Mouse (Mus musculus) mouse trophoblast stem cell (cell line): ENCODE measurements at regions not wholly inside any gene's neighbourhood (a gene's known extent, or its start where the extent isn't known, plus 50 kb on each side); places are given as distances from the start of the nearest gene placed in this dataset.

Experiments used
- in situ Hi-C, 2 experiments: fragments of 300-500 bp; cut with MseI, MboI; formaldehyde crosslinking; loops; 2 replicates in 1 of 2; 3 replicates in 1 of 2; pipeline ENCODE4 v1.15.1; 2025

GRCm38 (mm10) chr9:87649015-87649978 lies 81.8 kb downstream of the Tbx18 start:
- in situ Hi-C loops = no loop called here

- in situ Hi-C loops = no loop called here
Observed at GRCm38 (mm10) chr9:87648317-87648716, 82.7 kb downstream of the Tbx18 start.

DNA sequence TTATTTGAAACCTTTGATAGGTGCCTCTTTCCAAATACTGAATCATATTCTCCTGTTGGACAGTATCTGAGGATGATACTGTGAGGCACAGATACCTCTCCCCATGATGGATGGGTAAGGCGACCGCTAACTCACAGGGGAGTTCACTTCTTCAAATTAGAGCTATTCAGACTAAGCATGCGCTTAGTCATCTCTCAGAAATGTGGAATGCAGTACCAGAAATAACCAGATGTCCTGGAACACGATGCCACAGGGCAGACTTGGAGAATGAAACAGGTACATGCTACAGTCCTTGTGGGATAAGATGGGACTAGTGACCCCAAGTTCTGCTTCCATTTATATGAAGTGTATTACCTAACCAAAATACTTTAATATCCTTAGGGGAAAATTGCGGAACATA lies 86.0 kb downstream of the Tbx18 start:
- in situ Hi-C loops = no loop called here

DNA sequence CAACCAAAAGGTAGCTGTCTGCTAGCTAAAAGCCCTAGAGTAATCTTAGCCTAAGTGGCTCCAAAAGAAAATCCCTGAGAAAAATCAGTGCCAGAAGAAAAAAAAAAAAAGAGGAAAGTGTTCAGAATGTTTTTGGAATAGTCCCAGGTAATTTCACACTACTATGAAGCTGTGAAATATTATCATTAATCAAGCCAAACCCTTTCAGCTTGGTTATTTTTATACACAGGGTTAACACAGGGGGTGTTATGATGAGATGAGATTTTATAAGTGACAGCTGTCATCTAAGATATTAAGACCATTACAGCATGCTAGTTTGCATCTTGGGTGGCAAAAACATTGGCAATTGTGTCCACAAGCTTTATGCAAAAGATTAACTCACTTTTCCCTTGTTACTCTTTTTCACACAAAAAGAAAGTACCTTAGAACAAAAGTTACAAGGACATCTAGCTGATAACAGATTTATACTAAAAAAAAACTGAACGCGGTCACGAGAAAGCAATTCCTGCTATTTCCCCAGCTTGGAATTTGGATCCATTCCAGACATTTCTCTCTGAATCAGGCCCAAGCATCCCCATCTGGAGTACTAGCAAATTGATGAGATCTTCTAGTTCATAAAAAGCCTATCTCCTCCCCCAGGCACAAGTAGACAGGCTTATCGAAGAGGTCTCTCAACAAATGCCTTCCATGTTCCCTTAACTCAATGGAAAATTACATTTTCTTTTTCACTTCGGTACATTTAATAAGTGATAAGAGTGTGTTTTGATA lies 97.0 kb downstream of the Tbx18 start:
- in situ Hi-C loops = no loop called here

DNA sequence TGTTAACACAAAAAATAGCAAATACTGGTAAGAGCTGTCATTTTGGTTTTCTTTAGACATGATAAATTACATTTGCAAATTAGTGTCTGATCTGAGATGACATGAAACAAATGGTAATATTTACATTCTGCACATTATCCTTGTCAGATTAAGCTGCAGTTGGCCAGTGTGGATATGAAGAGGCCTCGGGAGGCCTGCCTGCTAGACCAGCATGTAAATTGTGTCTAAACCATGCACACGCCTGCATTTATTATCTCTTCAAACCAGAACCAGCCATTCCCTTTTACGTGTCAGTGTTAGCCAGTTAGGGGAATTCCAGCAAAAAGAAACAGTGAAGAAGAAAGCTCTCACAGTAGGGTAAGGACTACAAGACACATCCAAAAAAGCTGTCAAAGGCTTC lies 104.6 kb downstream of the Tbx18 start:
- in situ Hi-C loops = no loop called here

DNA sequence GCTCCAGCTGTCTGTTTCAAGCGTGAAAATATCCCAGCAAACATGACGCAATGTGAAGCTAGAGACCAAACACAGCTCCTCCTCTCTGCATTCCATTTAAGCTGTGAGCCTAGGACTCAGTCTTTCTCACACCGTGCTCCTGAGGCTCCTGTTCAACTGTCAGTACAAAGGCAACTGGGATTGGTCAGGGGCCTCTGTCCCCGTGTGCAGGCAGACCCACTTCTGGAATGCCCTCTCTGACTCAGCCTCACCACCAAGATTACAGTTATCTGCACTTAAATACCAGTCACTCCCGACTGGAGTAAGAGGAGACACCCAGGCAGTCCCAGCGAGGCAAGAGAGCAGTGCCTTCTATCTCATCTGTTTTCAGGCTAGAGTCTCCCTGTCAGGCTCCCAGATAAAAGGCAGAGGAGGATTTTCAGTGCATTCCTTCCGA lies 112.8 kb downstream of the Tbx18 start:
- in situ Hi-C loops = no loop called here

- in situ Hi-C loops = no loop called here
Observed at GRCm38 (mm10) chr9:87607878-87608631, 123.0 kb downstream of the Tbx18 start.

DNA sequence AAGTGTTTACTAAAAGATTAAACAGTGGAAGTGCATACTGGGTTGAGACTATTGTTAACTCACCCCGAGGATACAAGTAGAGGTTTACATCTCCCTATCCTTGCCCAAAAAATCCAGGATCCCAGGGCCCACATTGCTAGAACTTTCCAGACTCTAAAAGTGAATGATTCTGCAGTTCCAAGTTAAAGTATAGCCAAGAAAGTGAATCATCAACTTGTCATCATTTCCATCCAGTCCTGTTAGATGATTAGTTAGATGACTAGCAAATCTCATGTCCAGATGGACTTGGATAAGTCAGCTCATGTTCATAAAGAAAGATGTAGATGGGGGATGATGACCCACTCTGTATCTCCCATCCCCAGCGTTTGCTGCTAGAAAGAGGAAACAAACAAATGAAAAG lies 155.5 kb downstream of the Tbx18 start:
- in situ Hi-C loops = no loop called here

DNA sequence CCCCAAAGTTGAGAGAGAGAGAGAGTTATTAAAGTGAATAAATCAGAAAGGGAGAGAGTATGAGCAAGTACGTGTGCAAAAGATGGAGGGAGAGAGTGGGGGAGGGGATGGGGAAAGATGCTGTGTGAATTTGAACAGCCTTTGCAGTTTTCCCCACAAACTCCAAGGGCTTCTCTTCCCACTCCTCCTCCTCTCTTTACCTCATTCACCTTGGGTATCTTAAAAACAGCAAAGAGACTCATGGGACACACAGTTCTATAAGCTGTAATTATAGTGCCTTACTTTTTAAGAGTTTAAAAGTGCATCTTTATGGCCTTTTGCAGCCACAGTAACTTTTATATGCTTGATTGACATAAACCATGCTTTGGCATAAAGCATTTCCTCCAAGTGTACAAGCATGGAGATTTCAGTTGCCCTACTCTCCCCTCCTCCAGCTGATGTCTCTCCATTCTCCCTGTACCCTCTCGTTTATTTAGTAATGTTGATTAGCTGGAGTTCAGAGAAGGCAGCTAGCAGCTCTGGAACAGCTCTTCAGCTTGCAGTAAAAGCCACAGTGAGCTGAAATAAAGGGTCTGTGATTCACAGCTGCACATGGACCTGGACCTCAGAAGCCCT lies 156.7 kb downstream of the Tbx18 start:
- in situ Hi-C loops = no loop called here

GRCm38 (mm10) chr9:87563244-87563643 lies 167.8 kb downstream of the Tbx18 start:
- in situ Hi-C loops = no loop called here

DNA sequence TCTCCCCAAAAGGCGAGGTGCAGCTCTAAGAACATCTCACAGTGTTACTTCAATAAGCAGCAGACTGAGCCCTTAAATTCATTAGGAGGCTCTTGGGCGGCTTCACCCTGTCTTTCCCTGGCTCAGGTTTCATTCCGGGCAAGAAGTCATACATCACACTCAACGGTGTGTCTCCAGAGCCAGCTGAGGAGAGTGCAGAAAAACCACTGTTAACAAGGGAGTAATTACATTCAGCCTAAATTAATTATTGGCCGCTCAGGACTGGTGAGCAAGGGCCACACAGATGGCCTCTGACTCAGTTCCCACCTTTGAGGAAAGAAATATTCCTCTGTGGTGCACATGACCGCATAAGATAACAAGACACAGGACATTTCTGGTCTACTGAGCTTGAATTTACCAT lies 168.3 kb downstream of the Tbx18 start:
- in situ Hi-C loops = no loop called here

DNA sequence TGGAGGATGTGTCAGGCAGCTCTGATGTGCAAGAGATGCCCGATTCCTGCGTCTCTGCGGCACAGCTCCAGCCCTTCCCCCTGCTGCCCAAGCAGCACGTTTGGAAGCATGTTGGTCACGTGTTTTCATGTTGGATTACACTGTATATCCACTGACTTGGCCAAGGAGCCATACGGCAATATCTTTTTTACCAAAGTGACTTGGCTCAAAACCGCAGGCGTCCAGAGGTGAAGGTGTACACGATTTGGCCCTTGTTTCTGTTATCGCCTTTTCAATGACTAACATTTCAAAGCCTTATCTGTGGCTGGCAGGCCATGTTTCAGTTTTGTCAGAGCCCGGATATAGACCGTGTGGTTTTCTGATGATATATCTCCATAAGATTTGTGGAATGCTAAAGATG lies 173.2 kb downstream of the Tbx18 start:
- in situ Hi-C loops = no loop called here

DNA sequence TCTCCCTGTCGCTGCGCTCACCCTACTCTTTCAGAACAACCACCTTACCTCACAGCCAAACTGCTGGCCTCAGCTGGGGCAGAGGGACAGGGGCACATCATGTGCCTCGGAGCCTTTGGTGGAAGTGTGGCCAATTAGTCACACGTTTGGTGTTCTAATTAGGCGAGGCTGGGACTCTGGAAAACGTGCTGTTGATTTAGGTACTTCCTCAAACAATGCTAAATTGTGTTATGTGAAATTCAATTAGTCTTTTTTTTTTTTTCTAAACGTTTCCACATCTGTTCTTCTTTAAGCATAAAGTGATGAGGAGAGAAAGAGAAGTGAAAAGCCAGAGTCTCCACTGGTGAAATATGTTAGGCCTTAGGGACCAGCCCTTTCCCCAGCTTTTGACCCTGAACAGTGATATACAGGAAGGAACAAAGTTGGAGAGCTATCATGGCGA lies 174.1 kb downstream of the Tbx18 start:
- in situ Hi-C loops = no loop called here

GRCm38 (mm10) chr9:87556552-87556951 lies 174.5 kb downstream of the Tbx18 start:
- in situ Hi-C loops = no loop called here

DNA sequence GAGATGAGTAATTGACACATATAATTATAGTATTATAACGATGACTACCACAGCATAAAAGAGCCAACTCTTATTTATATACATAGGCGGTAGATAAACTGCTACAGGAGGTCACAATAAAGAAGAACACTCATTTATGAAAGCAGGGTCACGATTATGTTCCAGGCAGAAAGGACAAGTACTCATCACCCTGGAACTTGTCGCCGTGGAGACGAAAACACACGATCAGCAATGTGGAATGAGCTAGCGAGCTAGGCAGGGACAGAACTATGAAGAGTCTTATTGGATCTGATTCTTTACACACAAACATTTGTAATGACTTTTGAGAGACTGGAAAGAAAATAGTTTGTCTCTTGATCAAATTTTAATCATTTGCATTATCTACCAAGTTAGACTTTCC lies 197.9 kb downstream of the Tbx18 start:
- in situ Hi-C loops = no loop called here

GRCm38 (mm10) chr9:87529908-87530307 lies 201.2 kb downstream of the Tbx18 start:
- in situ Hi-C loops = loop anchor here (10.0 kb wide), 1 partner anchor 65 kb away; no protein-coding TSS in a partner anchor

GRCm38 (mm10) chr9:87524890-87525684 lies 206.0 kb downstream of the Tbx18 start:
- in situ Hi-C loops = loop anchor here (10.0 kb wide), 1 partner anchor 60 kb away; no protein-coding TSS in a partner anchor

DNA sequence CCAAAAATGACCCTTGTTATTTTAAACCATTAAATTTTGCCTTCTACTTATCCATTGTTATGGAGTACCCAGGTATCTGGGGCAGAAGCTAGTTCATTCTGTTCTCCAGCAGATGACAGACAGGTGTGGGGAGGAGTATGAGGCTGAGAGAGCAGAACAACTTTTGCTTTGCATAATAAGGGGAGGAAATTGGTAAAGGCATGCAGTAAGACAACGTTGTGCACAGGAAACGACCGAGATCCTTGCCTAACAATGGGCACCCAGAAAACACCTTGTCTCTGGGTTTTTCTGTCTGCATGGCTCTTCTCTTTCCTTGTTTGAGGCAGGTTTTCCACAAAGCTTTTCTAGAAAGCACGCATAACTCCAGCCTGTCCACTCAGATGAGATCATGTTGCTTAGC lies 220.4 kb downstream of the Tbx18 start:
- in situ Hi-C loops = no loop called here

DNA sequence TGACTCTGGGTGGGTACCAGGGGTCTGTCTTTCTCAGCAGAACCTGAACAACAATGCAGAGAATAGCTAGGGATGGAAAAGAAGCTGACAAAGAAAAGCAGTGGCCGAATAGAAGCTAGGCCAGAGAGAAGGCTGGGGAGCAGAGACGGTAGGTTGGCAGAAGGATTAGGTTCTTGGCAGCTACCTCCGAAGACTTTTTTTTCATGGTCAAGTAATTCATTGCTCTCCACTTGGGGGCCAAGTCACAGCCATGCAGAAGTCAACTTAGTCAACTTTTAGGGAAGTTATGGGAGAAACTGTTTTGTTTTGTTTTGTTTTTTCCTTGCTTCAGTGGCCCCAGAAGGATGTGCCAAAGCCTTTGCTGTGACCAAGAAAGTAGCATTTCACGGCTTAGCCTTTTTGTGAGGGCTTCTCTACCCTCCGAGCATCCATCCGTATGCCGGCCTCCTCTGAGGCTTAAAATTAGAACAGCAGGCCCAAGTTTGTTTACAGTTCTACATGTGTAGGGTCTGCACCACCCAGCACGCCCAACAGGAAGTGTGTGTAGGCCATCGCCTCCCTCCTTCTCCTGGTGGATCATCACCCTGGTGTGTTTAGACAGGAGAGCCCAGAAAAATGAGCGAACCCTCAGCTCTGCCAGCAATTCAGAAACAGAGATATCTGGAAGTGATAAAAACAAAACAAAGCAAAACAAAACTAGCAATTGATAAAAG lies 226.2 kb downstream of the Tbx18 start:
- in situ Hi-C loops = no loop called here

DNA sequence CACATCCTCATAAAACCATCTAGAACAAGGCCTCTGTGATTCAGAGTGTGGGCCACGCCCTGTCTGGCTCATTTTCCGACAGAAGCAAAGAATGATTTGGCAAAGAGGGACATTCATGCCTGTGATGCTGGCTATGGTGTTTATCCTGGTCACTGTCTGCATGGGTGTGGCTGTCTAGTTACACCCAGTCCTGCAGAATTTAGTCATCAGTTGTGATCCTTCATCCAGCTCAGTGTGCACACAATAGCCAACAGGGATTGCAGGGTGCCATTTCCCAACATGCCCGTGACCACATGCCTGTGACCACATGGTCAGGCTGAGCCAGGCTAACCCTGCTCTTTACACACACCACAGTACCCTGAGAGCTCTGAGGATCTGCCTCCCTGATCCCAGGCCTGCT lies 208.8 kb upstream of the Cep162 start:
- in situ Hi-C loops = loop anchor here (10.0 kb wide), 1 partner anchor 61 kb away; no protein-coding TSS in a partner anchor
